Mouse (Mus musculus): ENCODE measurements around the gene Tbcb.
"Not testable (repeated sequence)": the region's sequence is repeated elsewhere in the genome, so short reads cannot be mapped to it uniquely, and the experiment has no call there.

The Tbcb gene

DNA sequence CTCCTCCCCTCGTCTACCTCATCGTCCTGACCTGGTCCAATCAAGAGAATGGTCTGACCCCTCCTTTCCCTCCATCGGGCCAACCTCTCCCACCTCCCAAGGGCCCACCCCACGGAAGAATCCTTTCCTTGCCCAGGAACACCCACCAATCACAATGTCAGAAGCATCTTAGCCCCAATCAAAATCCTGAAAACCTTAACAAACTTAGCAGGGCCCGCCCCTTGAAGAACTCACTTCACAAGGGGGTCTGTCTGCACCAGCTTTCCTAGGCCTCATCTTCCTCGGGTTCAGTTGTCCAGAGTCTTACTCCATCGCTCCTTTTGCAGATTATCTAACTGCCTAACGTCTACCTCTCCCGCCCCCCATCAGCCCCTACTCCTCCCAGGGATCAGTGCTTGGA is 39.1 kb downstream of the Tbcb start:
- peak; percentile 46 for DNase-seq

DNA sequence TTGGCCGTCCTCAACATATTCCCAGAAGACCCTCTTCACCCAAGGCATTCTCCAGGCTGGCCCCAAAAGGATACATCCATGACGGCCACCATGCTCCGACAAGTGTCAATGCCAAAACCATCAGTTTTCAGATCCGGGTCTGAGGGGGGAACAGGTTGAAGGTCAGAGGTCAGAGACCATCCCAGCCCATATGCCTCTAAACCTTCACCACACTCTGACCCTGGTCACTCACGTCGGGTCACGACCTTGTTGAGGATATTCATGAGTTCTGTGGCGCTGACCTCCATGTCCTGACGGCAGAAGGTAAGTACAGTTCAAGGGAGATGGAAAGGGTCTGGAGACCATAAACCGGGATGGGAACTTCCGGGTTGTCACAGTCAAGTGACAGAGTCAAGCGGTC is 40.0 kb downstream of the Tbcb start:
- peak; percentile 45 for DNase-seq

DNA sequence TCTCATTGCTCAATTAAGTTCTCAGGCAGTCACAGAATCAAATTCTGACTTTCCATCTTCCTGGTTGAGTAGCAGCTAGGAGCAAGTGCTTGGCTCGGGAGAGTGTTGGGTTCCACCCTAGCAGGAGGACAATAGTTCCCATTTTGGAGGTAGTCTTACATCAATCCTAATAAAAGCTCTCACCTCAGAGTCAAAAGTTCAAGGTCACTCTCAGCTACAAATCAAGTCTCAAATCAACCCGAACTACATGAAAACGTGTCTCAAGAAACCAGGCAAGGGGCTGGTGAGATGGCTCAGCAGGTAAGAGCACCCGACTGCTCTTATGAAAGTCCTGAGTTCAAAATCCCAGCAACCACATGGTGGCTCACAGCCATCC is 43.0 kb downstream of the Tbcb start:
- no peak for DNase-seq

DNA sequence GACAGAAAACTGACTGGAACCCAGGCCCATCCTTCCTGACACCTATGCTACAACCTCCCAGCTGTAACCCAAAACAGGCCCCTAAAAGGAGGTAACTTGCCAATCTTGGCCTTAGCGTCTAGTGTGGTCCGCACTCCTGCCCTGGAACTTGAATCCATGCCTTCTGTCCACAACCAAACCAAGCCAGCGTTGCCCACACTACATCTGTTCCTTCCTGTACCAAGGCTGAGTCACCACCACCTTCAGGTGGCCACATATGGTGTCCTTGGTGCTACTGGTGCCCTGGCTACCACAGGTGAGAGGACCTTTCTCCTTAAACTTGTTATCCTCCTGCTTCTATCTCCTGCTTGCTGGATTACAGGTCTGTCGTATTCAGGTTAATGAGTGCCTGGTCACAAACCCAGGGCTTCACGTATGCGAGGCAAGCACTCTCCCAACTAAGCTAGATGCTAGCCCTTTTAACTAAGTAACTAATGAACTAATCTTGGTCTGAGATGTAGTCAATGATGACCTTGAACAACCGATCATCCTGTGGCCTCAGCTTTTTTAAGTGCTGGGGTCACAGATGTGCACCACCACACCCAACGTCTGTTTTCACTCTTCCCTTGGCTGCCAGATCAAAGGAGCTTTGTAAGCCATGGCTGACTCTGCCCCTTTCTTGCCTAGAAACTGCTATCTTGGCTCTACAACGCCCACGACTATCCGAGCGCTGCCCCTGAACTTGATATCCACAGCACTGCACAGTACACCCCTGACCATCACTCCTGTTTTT is 43.5 kb downstream of the Tbcb start:
- DNase-seq: peak; percentile 44

DNA sequence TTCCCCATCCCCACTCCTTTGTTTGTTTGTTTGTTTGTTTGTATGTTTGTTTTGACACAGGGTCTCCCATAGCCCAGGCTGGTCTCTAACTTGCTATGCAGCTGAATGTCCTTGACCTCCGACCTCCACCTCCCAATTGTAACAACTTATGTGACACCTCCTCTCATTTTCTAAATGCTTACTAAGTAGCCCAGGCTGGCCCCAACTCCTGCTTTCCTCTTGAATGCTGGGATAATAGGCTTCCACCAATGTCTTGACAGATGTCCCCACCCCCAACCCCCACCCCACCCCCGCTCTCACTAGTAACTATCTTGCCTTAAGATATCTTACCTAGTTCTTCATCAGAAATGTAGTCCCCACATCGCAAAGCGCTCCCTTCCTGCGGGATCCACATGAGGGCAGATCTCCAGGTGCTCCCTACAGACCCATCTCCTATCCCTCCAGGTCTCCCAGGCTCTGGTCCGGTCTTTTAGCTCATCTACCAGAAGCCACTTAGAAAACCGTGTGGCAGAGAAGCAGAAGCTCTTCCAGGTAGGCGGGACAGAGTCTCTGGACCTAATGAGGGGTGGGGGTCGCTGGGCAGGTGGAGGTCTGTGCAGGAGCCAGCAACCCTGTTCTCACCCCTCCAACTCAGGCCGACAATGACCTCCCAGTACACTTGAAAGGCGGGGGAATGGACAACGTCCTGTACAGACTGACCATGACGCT is 47.3 kb downstream of the Tbcb start:
- no peak for DNase-seq

DNA sequence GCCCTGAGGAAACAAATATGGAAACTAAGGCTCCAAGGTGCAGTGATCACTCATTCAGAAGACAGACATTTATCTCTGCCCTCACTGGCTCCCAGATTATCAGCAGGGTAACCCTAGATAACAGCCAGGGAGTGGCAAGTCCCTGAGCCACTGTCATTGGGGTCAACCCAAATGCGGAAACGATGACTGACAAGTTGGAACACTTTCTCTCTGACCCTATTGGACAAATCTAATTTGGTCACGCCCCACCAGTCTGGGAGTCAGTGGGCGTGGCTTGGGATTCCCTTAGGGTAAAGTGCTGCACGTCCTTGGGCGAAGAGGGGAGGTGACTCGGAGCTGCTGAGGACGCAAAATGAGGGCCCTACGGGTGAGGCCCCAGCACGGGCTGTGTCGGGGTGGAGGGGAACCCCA is 48.2 kb downstream of the Tbcb start, which contains the start of gene Cox7a1:
Gene Cox7a1 (plus strand): TSS at position 266 of the 411 bp plus-strand sequence.
- peak; percentile 72 for DNase-seq

DNA sequence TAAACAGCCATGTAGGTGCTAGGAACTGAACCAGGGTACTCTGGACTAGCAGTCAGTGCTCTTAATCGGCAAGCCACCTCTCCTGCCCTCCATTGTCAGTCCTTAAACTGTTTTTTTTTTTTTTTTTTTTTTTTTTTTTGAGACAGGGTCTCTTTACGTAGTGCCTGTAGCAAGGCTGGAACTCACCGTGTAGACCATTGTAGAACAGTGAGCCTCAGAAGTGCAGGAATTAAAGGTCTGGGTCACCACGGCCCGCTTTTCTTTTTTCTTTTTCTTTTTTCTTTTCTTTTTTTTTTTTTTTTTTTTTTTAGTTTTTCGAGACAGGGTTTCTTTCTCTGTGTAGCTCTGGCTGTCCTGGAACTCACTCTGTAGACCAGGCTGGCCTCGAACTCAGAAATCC is 48.9 kb downstream of the Tbcb start:
- not testable (repeated sequence) for DNase-seq

DNA sequence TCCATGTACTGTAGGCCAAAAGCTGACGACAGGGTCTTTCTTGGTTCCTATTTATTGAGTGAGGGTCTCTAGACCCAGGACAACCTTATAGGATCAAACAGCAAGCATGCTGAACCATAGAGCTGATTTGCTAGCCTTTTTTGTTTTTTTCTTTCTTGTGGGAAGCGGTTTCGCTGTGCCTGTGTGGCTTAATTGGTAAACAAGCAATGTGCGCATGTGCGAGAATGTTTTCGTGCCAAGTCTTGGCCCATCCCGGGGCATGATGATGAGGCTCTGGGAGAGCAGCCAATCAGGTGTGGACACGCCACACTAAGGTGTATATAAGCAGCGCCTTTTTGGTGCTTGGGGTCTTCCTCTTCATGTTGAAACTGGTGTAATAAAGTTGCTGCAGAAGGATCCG is 50.1 kb downstream of the Tbcb start:
- DNase-seq: not testable (repeated sequence)

DNA sequence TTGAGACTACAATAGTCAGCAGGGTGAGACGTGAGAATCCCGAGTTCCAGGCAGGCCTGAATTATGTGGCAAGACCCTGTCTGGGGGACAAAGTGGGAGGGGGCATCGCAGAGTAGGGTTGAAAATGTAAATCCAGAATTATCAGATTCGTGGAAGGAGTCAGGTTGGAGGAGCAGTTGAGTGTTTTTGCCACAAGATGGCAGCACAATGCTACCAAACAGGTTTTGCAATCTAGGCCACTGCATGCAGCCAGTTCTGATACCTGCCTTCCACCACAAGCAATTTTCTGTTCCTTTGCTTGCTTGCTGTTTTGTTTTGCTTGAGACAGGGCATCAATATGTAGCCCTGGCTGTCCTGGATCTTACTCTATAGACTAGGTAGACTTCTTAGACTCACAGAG is 50.8 kb downstream of the Tbcb start:
- DNase-seq: peak; percentile 75

DNA sequence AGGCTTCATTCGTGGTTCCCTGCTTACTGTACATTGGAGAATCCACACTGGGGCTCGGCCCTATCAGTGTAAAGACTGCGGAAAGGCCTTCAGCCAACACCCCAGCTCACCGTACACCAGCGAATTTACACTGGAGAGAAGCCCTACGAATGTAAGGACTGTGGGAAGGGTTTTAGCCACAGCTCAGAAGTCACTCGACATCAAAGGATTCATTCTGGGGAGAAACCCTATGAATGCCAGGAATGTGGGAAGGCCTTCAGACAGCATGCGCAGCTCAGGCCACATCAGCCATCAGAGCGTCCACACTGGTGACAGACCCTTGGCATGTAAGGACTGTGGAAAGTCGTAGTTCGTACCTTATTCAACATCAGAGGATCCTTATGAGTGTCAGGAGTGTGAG is 53.8 kb downstream of the Tbcb start:
- DNase-seq: no peak

DNA sequence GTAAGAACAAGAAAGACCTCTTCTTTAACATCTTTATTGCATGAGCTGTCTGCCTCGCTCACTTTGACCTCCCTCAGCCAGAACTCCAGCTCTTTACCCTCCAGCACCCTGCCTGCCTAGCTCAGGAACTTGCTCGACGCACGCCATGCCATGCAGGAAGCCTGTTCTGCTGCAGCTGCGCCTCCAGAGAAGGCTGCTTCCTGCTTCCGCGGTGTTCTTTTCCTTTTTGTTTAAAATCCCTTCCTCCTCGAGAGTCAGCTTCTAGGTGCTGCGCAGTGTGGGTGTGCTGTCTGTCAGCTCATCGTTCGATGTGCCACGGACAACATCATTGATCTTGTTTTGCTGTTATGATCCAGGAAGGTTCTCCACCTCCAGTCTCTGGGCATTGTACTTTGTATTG is 55.6 kb downstream of the Tbcb start:
- no peak for DNase-seq
